Mouse (Mus musculus) thymus, postnatal 4 days (tissue): Measurements from ENCODE around the gene Samd14.

Experiments used
- DNase-seq: peaks from one replicate; pipeline ENCODE4 v3.0.0; 2021

Samd14 gene

DNA sequence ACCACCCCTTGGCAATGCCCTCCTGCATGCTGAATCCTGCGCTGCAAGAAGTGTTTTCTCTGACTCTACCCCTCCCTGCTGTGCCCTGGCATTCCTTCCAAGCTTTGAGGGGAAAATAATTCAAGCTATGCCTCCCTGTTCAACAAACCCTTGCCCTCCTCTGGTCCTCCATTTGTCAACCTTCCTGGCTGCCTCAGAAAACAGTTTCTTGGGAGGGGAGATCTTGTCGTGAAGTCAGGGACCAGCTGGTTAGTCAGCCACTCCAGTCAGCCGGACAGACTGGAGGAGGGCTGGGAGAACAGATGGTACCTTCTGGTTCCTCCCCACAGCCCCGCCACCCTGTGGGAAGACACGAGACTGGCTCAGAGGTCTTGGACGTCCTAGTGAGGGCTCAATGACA is 27.6 kb downstream of the Samd14 start:
- DNase-seq = no peak

- DNase-seq = no peak
Observed at GRCm38 (mm10) chr11:95038156-95038817, 28.6 kb downstream of the Samd14 start.

DNA sequence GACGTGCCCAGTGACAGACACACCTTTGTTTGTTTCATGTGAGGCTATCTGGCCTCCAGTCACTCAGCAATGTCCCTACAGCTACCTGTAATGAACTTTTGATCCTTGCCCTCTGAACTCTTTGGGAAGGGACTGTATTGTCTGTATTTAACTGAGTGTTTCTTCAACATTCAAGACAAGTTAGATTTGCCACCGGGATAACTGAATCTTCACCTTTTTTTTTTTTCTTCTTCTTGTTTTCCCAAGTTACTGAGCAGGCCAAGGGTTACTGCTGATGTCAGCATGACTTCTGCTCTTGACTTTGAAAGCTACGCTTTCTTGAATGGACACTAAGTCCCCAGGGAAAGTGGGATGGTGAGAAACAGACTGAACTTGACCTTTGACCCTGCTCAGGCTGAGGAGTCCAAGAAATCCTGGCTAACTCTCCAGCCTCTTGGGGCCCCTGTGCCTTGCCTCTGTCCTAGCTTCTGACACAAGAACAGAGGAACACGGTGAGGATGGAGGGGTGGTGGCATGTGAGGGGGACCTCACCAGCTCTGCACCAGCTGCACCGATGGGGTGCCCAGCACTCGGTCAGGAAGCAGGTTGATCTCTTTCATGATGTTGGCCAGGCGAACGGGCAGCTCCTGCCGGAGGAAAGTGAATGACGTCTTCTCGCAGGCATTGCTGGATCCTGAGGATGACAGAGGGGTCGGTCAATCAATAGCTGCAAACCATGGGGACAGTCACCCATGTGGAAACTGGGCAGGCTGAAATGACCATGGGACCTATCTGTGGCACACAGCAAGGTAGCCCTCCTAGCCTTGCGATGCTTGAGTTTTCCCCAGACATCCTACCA is 29.4 kb downstream of the Samd14 start:
- DNase-seq = no peak

DNA sequence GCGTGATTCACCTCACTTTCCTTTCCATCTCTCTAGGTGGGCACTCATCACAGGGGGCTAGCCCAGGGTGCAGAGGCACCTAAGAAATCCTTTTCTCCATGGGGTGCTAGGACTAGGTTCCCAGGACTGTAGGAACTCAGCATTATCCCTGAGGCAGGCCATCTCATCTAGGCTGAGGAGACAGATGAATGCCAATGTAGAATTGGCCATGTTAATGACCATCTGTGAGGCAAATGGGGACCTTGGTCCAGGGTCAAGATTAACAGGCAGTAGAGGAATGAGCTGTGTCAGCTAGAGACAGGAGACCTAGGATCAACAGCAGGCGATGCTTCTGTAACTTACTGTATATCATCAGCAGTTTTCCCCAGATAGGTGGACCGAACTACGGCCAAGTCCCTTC is 30.1 kb downstream of the Samd14 start:
- no peak for DNase-seq

- peak; percentile 49 for DNase-seq
Observed at GRCm38 (mm10) chr11:95040491-95041138, 30.9 kb downstream of the Samd14 start.

- DNase-seq = peak; percentile 90
Observed at GRCm38 (mm10) chr11:95041139-95041609, 31.5 kb downstream of the Samd14 start, which contains the start of gene Pdk2. Pdk2 (minus strand) TSS chr11:95041354.

- peak; percentile 75 for DNase-seq
Observed at GRCm38 (mm10) chr11:95042096-95042495, 32.4 kb downstream of the Samd14 start.

DNA sequence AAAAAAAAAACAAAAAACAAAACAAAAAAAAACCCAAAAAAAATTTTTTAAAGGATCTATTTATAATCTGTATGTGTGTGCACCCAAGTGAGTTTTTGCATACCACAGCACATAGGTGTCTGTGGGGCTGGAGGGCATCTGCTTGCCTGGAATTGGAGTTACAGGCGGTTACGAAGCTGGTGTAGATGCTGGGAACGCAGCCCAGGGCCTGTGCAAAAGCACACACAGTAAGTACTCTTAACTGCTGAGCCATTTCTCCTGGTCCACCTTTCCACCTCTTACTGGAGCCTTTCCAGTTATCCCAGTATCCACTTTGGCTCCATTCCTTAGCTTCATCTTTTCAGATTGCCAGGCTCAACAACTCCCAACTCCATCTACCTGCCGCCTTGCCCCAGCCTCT is 33.4 kb downstream of the Samd14 start:
- no peak for DNase-seq

DNA sequence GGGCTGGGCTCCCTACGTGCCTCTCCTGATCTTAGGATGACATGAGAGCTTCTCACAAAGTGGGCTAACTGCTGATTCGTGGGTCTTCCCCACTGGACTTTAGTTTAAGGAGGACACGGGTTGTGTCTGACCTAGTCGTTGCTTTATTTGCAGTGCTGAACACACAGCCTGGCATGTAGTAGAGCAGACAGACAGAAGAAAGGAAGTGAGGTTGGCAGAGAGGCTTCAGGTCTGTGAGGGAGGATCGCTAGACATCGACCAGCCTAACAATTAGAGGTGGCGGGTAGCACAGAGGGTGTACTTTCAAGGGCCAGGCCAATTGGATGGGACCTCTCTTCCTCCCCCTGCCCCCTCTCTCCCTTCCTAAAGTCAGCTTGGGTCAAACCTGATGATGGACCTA is 33.9 kb downstream of the Samd14 start:
- DNase-seq = no peak

DNA sequence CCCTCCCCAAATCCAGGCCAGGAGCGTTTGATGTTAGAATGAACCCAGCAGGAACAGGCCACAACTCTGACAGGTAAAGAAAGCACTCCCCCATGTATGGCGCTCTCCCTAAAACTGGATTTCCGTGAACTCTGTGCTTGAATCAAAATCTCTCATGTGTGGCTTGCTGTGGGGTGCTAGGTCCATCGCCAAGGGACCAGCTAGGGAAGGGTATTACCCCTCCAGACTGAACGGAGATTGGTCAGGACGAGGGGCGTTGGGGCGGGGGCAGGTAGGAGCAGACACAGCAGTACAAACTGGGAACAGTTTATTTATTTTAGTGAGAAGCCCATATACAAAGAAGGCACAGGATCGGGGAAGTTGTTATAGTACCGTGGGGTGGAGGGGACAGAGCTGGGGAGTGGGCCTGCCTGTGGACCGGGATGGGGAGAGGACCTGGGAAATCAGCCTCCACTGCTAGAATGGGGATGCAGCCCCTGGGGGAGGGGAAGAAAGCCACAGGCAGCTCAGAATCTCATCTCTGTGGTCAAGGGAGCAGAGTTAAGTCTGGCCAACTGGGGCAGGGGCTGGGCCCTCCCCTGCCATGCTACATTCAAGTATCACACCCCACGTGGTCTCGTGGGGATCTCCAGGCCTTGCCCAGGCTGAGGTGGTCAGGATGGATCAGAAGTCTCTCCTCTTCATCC is 34.6 kb downstream of the Samd14 start:
- no peak for DNase-seq

- peak; percentile 66 for DNase-seq
Observed at GRCm38 (mm10) chr11:95046980-95047680, 37.5 kb downstream of the Samd14 start.

DNA sequence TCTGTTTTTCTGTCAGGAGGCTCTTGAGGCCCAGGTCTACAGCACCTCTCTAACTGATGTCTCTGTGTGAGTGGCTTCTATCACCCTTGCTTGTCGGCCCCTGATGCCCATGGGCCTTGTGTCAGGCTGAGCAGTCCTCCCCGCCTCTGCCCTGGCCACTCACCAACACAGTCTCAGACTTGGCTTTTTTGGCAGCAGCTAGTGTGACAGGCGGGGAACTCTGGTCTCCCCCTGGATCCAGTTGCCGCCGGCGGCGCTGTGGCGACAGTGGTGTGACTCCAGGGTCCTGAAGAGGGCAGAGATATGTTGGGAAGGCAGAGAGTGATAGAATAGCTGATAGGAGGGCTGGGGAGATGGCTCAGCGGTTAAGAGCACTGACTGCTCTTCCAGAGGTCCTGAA is 43.4 kb downstream of the Samd14 start:
- DNase-seq = no peak

- DNase-seq = peak; percentile 68
Observed at GRCm38 (mm10) chr11:95056768-95057501, 47.3 kb downstream of the Samd14 start.

DNA sequence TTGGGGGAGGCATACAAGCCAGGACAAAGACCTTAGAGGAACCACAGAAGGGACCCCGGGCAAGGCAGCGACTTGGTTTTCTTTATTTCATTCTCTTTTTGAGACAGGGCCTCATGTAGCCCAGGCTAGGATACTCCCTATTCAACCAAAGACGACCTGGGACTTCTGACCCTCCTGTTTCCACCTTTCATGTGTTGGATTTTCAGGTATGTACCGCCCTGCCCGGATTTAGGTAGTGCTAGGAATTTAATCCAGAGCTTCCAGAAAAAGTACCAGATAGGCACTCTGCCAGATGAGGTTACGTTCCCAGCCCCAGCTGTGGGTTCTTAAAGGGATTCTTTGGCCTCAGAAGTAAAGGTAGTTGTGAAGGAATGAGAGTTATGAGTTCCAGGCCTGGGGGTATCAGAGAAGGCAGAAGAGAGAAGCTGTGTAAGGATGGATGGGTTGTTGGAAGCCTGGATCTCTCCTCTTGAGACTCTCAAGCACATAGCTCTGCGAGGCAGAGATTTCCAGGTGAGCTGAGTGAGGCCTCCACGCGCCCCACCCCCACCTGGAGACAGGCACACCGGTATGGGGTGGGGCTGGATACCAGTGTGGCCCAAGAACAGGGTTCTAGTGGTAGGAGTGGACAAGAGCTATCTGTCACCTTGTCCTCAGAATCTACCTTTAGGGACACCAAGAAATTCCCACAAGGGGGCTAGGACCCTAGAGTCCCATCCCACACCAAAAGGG is 59.7 kb downstream of the Samd14 start:
- DNase-seq = no peak

DNA sequence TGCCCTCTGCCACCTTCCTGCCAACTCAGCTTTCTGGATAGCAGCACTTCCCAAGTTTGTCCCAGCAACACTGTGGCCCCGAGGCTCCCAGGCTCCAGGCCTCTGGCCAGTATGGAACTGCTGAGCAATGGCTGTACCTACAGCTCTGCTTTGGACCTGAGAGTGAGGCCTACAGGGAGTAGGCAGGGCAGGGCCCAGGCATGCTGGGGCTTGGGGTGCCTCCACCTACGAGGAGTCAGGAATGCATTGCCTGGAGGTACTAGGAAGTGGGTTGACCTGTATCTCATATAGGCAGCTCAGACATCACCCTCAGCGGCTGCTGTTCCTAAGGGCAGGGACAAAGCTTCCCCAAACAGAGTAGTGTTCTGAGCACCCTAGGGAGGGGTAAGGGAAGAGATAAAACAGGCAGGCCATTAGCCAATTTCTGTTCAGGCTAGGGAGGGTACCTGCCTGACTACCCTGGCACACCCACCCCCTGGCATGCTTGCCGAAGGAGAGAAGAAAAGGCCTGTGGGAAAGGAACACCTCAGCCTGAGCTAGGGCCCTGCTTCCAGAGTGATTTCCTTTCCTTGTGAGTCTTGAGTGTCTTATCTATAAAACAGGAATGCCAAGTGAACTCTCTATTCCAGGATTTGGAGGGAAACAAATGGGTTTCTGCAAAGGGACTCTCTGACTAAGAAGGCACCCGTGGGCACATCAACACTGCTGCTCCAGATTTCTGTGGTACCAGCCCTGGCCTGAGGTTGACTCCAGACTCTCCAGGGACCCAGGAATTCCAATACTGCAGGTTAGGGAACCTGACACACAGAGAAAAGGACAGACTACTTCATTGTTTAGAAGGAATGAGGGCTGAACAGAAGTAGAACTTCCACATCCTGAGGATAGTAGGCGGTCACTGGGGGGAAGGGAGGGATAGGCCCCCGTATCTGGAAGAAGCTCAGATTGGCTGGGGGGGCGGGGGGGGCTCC is 60.7 kb downstream of the Samd14 start:
- DNase-seq = no peak

- DNase-seq = no peak
Observed at GRCm38 (mm10) chr11:95071266-95071665, 61.6 kb downstream of the Samd14 start.

- no peak for DNase-seq
Observed at GRCm38 (mm10) chr11:95072136-95072535, 62.5 kb downstream of the Samd14 start.

GRCm38 (mm10) chr11:95072804-95073203 is 63.1 kb downstream of the Samd14 start:
- no peak for DNase-seq

- DNase-seq = no peak
Observed at GRCm38 (mm10) chr11:95073835-95074234, 64.2 kb downstream of the Samd14 start.

DNA sequence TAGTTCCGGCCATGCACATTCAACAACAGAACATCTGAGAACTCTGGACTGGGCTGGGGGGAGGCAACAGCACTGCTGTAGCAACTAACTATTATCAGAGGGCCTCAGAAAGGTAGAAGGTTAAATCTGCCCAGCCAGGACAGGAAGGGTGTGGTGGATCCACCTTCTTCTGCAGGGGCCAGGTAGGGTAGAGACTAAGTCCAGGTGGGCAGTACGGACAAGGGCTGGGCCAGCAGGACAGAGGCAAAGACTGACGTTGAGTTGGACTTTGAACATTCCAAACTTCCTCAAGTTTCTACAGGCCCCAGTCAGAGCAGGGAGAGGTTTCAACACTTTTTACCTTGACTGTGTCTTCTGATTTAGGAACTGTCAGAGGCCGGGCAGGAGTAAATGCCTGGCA is 65.0 kb downstream of the Samd14 start:
- DNase-seq = no peak
